Mouse (Mus musculus) limb, embryonic 12.5 days (tissue): ENCODE results near the gene Tbrg1. TPM values are rescaled to one million over a fixed set of nuclear protein-coding genes. Genes with fewer than 3 reads are reported as not detected.
A peak's percentile ranks its signal among the peaks of the same experiment; 100 is the strongest.

Source experiments
- ATAC-seq: fragments of 200-750 bp; cut with Nextera tagmentation; 2 replicates; pipeline ENCODE4 v1.8.0; 2017; ENCODE audit warnings: low read depth, moderate TSS enrichment; ENCODE audit not compliant: insufficient number of reproducible peaks, insufficient read depth, low FRiP score, low TSS enrichment
- H3K27ac ChIP-seq: fragments of 300-500 bp; sonication (generic); 2 replicates; pipeline ENCODE4 v1.5.1; 2016; ENCODE audit warnings: mild to moderate bottlenecking, moderate library complexity
- H3K27me3 ChIP-seq: fragments of 300-500 bp; sonication (generic); 2 replicates; pipeline ENCODE4 v1.6.1; 2016; ENCODE audit warnings: mild to moderate bottlenecking, moderate library complexity
- H3K36me3 ChIP-seq: fragments of 300-500 bp; sonication (generic); 2 replicates; pipeline ENCODE4 v1.6.1; 2016; ENCODE audit warnings: mild to moderate bottlenecking, moderate library complexity
- H3K4me1 ChIP-seq: fragments of 300-500 bp; sonication (generic); replicated peaks from 2 replicates; pipeline ENCODE4 v1.6.1; 2016
- H3K4me2 ChIP-seq: fragments of 300-500 bp; sonication (generic); 2 replicates; pipeline ENCODE4 v1.6.1; 2016; ENCODE audit warnings: mild to moderate bottlenecking, moderate library complexity
- H3K4me3 ChIP-seq: fragments of 300-500 bp; sonication (generic); replicated peaks from 2 replicates; pipeline ENCODE4 v1.5.1; 2016; ENCODE audit warnings: mild to moderate bottlenecking
- H3K9ac ChIP-seq: fragments of 300-500 bp; sonication (generic); replicated peaks from 2 replicates; pipeline ENCODE4 v1.6.1; 2016; ENCODE audit warnings: mild to moderate bottlenecking, moderate library complexity
- H3K9me3 ChIP-seq: fragments of 300-500 bp; sonication (generic); 2 replicates; pipeline ENCODE4 v1.6.1; 2016; ENCODE audit warnings: mild to moderate bottlenecking, moderate library complexity
- WGBS: fragments of 180-500 bp; shearing (Covaris S2); methylation state at CpG from one replicate; pipeline ENCODE4 v1.1.7; 2016; 5-methylcytosine and 5-hydroxymethylcytosine counted together
- polyA plus RNA-seq: library from polyadenylated mRNA; unstranded; fragments of >200 nt; fragmentation: Nextera tagmentation; extraction: Ambion mirVana; gene quantifications from 2 replicates; pipeline ENCODE4 v1.2.1, GENCODE M21; 2016

The Tbrg1 gene
- polyA plus RNA-seq, 1 experiment from 2014 or later = 138 TPM

GRCm38 (mm10) chr9:37629941-37630340 lies 27.2 kb downstream of the Tbrg1 start:
- Histone ChIP-seq H3K27me3 (peaks cover 15% of the 10 kb centered on the region; the same call in 1 of the 2 replicates), H3K9me3 (no peaks in the 10 kb centered on the region), H3K4me3 (no peak overlapping the region), H3K4me2 (no peak overlapping the region), H3K4me1 (peaks cover 10% of the 10 kb centered on the region; the same call in 1 of the 2 replicates), H3K9ac (no peak overlapping the region), H3K27ac (no peak overlapping the region), H3K36me3 (no peaks in the 10 kb centered on the region)
- ATAC-seq = no peak
- WGBS = 88% methylated on average over 2 of the region's 2 CpGs

- H3K4me1 ChIP-seq = peaks cover 10% of the 10 kb centered on the region; the same call in 1 of the 2 replicates
- ATAC-seq = no peak
- H3K4me3 ChIP-seq = no peak overlapping the region
- H3K27me3 ChIP-seq = peaks cover 15% of the 10 kb centered on the region; the same call in 1 of the 2 replicates
- 78% methylated on average over 4 of the region's 4 CpGs for WGBS
- H3K9me3 ChIP-seq = no peaks in the 10 kb centered on the region
- H3K9ac ChIP-seq = no peak overlapping the region
- no peak overlapping the region for H3K27ac ChIP-seq
- no peak overlapping the region for H3K4me2 ChIP-seq
- no peaks in the 10 kb centered on the region for H3K36me3 ChIP-seq
Observed at GRCm38 (mm10) chr9:37628581-37628980, 28.5 kb downstream of the Tbrg1 start.

- Histone ChIP-seq H3K27me3 (peaks cover 10% of the 10 kb centered on the region; the same call in 1 of the 2 replicates), H3K36me3 (no peaks in the 10 kb centered on the region), H3K27ac (no peak overlapping the region), H3K9me3 (no peaks in the 10 kb centered on the region), H3K4me1 (peaks cover 10% of the 10 kb centered on the region; the same call in 1 of the 2 replicates), H3K4me2 (no peak overlapping the region), H3K9ac (no peak overlapping the region), H3K4me3 (no peak overlapping the region)
- WGBS = 83% methylated on average over 1 of the region's 1 CpGs
- no peak for ATAC-seq
Observed at GRCm38 (mm10) chr9:37627263-37627662, 29.8 kb downstream of the Tbrg1 start.

- no peaks in the 10 kb centered on the region for H3K36me3 ChIP-seq
- 14% methylated on average over 3 of the region's 3 CpGs for WGBS
- no peak for ATAC-seq
- peaks cover 10% of the 10 kb centered on the region; the same call in 1 of the 2 replicates for H3K4me1 ChIP-seq
- peaks cover 10% of the 10 kb centered on the region; the same call in 1 of the 2 replicates for H3K27me3 ChIP-seq
- no peak overlapping the region for H3K9ac ChIP-seq
- no peak overlapping the region for H3K4me2 ChIP-seq
- no peaks in the 10 kb centered on the region for H3K9me3 ChIP-seq
- H3K27ac ChIP-seq = no peak overlapping the region
- H3K4me3 ChIP-seq = no peak overlapping the region
Observed at GRCm38 (mm10) chr9:37626103-37626567, 31.0 kb downstream of the Tbrg1 start.

GRCm38 (mm10) chr9:37625641-37626040 lies 31.5 kb downstream of the Tbrg1 start:
- no peaks in the 10 kb centered on the region for H3K36me3 ChIP-seq
- no peak overlapping the region for H3K27ac ChIP-seq
- no peak for ATAC-seq
- 23% methylated on average over 7 of the region's 7 CpGs for WGBS
- peaks cover 10% of the 10 kb centered on the region; the same call in 1 of the 2 replicates for H3K4me1 ChIP-seq
- H3K9me3 ChIP-seq = no peaks in the 10 kb centered on the region
- H3K4me2 ChIP-seq = no peak overlapping the region
- no peak overlapping the region for H3K4me3 ChIP-seq
- H3K9ac ChIP-seq = no peak overlapping the region
- peaks cover 10% of the 10 kb centered on the region; the same call in 1 of the 2 replicates for H3K27me3 ChIP-seq

GRCm38 (mm10) chr9:37625129-37625528 lies 32.0 kb downstream of the Tbrg1 start:
- H3K9me3 ChIP-seq = no peaks in the 10 kb centered on the region
- peaks cover 10% of the 10 kb centered on the region; the same call in 1 of the 2 replicates for H3K27me3 ChIP-seq
- no peak overlapping the region for H3K4me2 ChIP-seq
- 54% methylated on average over 3 of the region's 3 CpGs for WGBS
- H3K27ac ChIP-seq = no peak overlapping the region
- H3K4me3 ChIP-seq = no peak overlapping the region
- no peak overlapping the region for H3K9ac ChIP-seq
- no peak for ATAC-seq
- H3K36me3 ChIP-seq = no peaks in the 10 kb centered on the region
- peaks cover 10% of the 10 kb centered on the region; the same call in 1 of the 2 replicates for H3K4me1 ChIP-seq

- H3K4me3 ChIP-seq = no peak overlapping the region
- no peak overlapping the region for H3K4me2 ChIP-seq
- no peaks in the 10 kb centered on the region for H3K9me3 ChIP-seq
- no peaks in the 10 kb centered on the region for H3K36me3 ChIP-seq
- H3K4me1 ChIP-seq = peaks cover 10% of the 10 kb centered on the region; the same call in 1 of the 2 replicates
- peaks cover 10% of the 10 kb centered on the region; the same call in 1 of the 2 replicates for H3K27me3 ChIP-seq
- WGBS = 72% methylated on average over 1 of the region's 1 CpGs
- ATAC-seq = no peak
- no peak overlapping the region for H3K9ac ChIP-seq
- H3K27ac ChIP-seq = no peak overlapping the region
Observed at GRCm38 (mm10) chr9:37624502-37624901, 32.6 kb downstream of the Tbrg1 start.

- Histone ChIP-seq H3K4me1 (peaks cover 10% of the 10 kb centered on the region; the same call in 1 of the 2 replicates), H3K27me3 (peaks cover 10% of the 10 kb centered on the region; the same call in 1 of the 2 replicates), H3K9me3 (no peaks in the 10 kb centered on the region), H3K36me3 (no peaks in the 10 kb centered on the region), H3K4me3 (no peak overlapping the region), H3K9ac (no peak overlapping the region), H3K4me2 (no peak overlapping the region), H3K27ac (no peak overlapping the region)
- no peak for ATAC-seq
- 88% methylated on average over 3 of the region's 3 CpGs for WGBS
Observed at GRCm38 (mm10) chr9:37623981-37624380, 33.1 kb downstream of the Tbrg1 start.

GRCm38 (mm10) chr9:37621290-37621689 lies 35.8 kb downstream of the Tbrg1 start:
- Histone ChIP-seq H3K27me3 (peaks cover 14% of the 10 kb centered on the region; the same call in 1 of the 2 replicates), H3K9ac (no peak overlapping the region), H3K4me3 (no peak overlapping the region), H3K9me3 (no peaks in the 10 kb centered on the region), H3K4me1 (peaks cover 9% of the 10 kb centered on the region; the same call in 1 of the 2 replicates), H3K36me3 (no peaks in the 10 kb centered on the region), H3K4me2 (no peak overlapping the region), H3K27ac (no peak overlapping the region)
- 80% methylated on average over 6 of the region's 6 CpGs for WGBS
- no peak for ATAC-seq

- ATAC-seq = no peak
- H3K36me3 ChIP-seq = no peaks in the 10 kb centered on the region
- peak overlapping the region; percentile 27; the same call in 1 of the 2 replicates for H3K9ac ChIP-seq
- WGBS = 66% methylated on average over 2 of the region's 2 CpGs
- no peaks in the 10 kb centered on the region for H3K4me1 ChIP-seq
- H3K4me2 ChIP-seq = no peak overlapping the region
- H3K27ac ChIP-seq = no peak overlapping the region
- 0 out of 2 replicates have a peak, but pooled peaks cover 8% of the 10 kb centered on the region for H3K27me3 ChIP-seq
- no peaks in the 10 kb centered on the region for H3K9me3 ChIP-seq
- H3K4me3 ChIP-seq = no peak overlapping the region
Observed at GRCm38 (mm10) chr9:37616770-37617169, 40.3 kb downstream of the Tbrg1 start.

- no peaks in the 10 kb centered on the region for H3K36me3 ChIP-seq
- H3K4me3 ChIP-seq = no peak overlapping the region; the same call in 1 of the 2 replicates
- H3K9me3 ChIP-seq = no peaks in the 10 kb centered on the region
- no peaks in the 10 kb centered on the region for H3K4me1 ChIP-seq
- WGBS = 59% methylated on average over 5 of the region's 5 CpGs
- H3K9ac ChIP-seq = no peak overlapping the region
- H3K4me2 ChIP-seq = no peak overlapping the region
- ATAC-seq = no peak
- H3K27ac ChIP-seq = no peak overlapping the region
- 0 out of 2 replicates have a peak, but pooled peaks cover 8% of the 10 kb centered on the region for H3K27me3 ChIP-seq
Observed at GRCm38 (mm10) chr9:37615220-37615619, 41.9 kb downstream of the Tbrg1 start.
